Mouse (Mus musculus): ENCODE measurements at regions not wholly inside any gene's neighbourhood (a gene's known extent, or its start where the extent isn't known, plus 50 kb on each side); places are given as distances from the start of the nearest gene placed in this dataset.
A peak's percentile ranks its signal among the peaks of the same experiment; 100 is the strongest.

DNA sequence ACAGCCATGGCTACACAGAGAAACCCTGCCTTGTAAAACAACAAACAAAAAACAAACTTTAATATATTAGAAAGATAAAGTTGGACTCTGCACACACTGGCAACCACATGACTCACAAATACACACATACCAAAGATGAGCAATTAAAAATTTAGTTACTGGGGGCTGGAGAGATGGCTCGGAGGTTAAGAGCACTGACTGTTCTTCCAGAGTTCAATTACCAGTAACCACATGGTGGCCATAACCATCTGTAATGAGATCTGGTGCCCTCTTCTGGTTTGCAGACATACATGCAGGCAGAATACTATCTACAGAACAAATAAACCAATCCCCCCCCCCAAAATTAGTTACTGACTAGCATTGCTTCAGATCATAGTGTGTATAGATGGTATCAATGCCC is 58.7 kb upstream of the Zfp366 start:
- TF ChIP-seq CTCF (IDR thresholded peaks at IDR 0.05; ENCODE audit: low read depth) (peak; percentile 73), EP300 (IDR thresholded peaks at IDR 0.05; ENCODE audit: low read depth) (no peak)
